18 mouse cellular contexts compared by ENCODE assay signal in the genomic region with DNA sequence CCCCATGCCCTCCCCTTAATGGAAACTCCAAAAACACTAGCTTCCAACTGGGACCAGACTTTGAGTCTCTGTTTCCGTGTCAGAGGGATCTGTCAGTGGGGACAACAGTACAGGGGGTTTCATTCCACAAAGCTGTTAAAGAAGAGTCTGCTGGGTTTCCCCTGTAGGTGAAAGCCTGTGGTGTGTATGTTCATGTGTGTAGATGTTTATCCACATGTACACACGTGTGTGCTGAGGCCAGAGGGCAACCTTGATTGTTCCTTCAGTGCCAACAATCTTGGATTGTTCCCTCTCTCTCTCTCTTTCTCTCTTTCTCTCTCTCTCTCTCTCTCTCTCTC.
DNase-seq lines count a peak whose midpoint lies in the region; ATAC-seq and TF ChIP-seq lines count a peak whose summit lies in the region.
"Had no signal": no experiment of that assay in that cellular context is flagged by ENCODE, and none has a peak within 500 bp of the region (broad histone marks: within the 10 kb centered on the region; RNA-seq: fewer than 3 reads in every experiment).

No protein-coding gene starts in this region.

- no peaks in the 10 kb centered on the region for H3K9me3 ChIP-seq in liver, embryonic 15.5 days (replicated peaks)
- H3K9me3 ChIP-seq in midbrain, embryonic 10.5 days (replicated peaks), result no peaks in the 10 kb centered on the region
- H3K9me3 ChIP-seq: embryonic facial prominence, embryonic 12.5 days; limb, embryonic 15.5 days; midbrain, embryonic 15.5 days had no signal

- H3K79me2 ChIP-seq in heart, adult 2 months (replicated peaks; ENCODE audit: control insufficient read depth, insufficient read depth, low read length), result no peaks in the 10 kb centered on the region

- H3K27me3 ChIP-seq in heart, adult 2 months (ENCODE audit: control insufficient read depth, insufficient read depth, low read length), result no peaks in the 10 kb centered on the region
- no peaks in the 10 kb centered on the region for H3K27me3 ChIP-seq in spleen, adult 2 months (ENCODE audit: control insufficient read depth, insufficient read depth, low read length)
- no peaks in the 10 kb centered on the region for H3K27me3 ChIP-seq in liver, embryonic 15.5 days
- no peaks in the 10 kb centered on the region for H3K27me3 ChIP-seq in midbrain, embryonic 10.5 days (ENCODE audit: low read depth, poor library complexity, severe bottlenecking)
- H3K27me3 ChIP-seq: embryonic facial prominence, embryonic 12.5 days; limb, embryonic 15.5 days; midbrain, embryonic 15.5 days; Patski had no signal

- TF ChIP-seq POLR2A in heart, adult 2 months (IDR thresholded peaks at IDR 0.05; ENCODE audit: insufficient read depth, low read depth, low read length), result no peak
- TF ChIP-seq POLR2A in spleen, adult 2 months (IDR thresholded peaks at IDR 0.05; ENCODE audit: low read depth, low read length), result no peak

- H3K4me1 ChIP-seq in heart, adult 2 months (ENCODE audit: control insufficient read depth, insufficient read depth, low read length), result peaks cover 2% of the 10 kb centered on the region
- peaks cover 35% of the 10 kb centered on the region; the same call in 1 of the 2 replicates for H3K4me1 ChIP-seq in spleen, adult 2 months (ENCODE audit: control insufficient read depth, insufficient read depth, insufficient read length)
- H3K4me1 ChIP-seq in liver, embryonic 15.5 days (replicated peaks), result peaks cover 19% of the 10 kb centered on the region
- peaks cover 12% of the 10 kb centered on the region for H3K4me1 ChIP-seq in midbrain, embryonic 10.5 days

- intact Hi-C loops in heart, adult 2 months (cut with DNase I), result no loop called here

- H3K9ac ChIP-seq in heart, adult 2 months (ENCODE audit: low read depth, low read length), result no peak overlapping the region
- H3K9ac ChIP-seq in liver, embryonic 15.5 days, result no peak overlapping the region
- H3K9ac ChIP-seq: embryonic facial prominence, embryonic 12.5 days; forebrain, postnatal 0 days; limb, embryonic 15.5 days; midbrain, embryonic 15.5 days had no signal

- no peak overlapping the region for H3K4me3 ChIP-seq in heart, adult 2 months
- no peak overlapping the region for H3K4me3 ChIP-seq in spleen, adult 2 months (ENCODE audit: extremely low read depth, insufficient read depth, insufficient read length)
- no peak overlapping the region for H3K4me3 ChIP-seq in liver, embryonic 15.5 days (replicated peaks)
- no peak overlapping the region for H3K4me3 ChIP-seq in midbrain, embryonic 10.5 days
- H3K4me3 ChIP-seq: embryonic facial prominence, embryonic 12.5 days; gastrocnemius, adult 2 months; limb, embryonic 15.5 days; midbrain, embryonic 15.5 days had no signal

- no peak overlapping the region; the same call in none of the 2 replicates for H3K27ac ChIP-seq in heart, adult 2 months
- H3K27ac ChIP-seq in spleen, adult 2 months (ENCODE audit: insufficient read depth, low read length), result peak overlapping the region; percentile 75
- 0 out of 2 replicates have a peak overlapping the region, but pooled peaks have one; percentile 34 for H3K27ac ChIP-seq in liver, embryonic 15.5 days (replicated peaks)
- H3K27ac ChIP-seq in midbrain, embryonic 10.5 days (replicated peaks), result no peak overlapping the region
- H3K27ac ChIP-seq: embryonic facial prominence, embryonic 12.5 days had no signal

- DNase-seq in heart, adult 11 months, result peak; percentile 64
- no peak for DNase-seq in heart, adult 2 months
- no peak for DNase-seq in spleen, adult 2 months (ENCODE audit: low read depth in 1 of 2, low spot score in 2 of 2)
- no peak for DNase-seq in spleen, postnatal 14 days (ENCODE audit: low spot score in 2 of 2)
- no peak for DNase-seq in ovary, adult 18-20 months (ENCODE audit: low spot score)
- no peak for DNase-seq in urinary bladder, postnatal 36 days (ENCODE audit: low spot score in 2 of 2)
- no peak for DNase-seq in midbrain, embryonic 10.5 days (ENCODE audit: low spot score)
- DNase-seq: adrenal gland, postnatal 14 days; cerebellum, adult 8-10 months; gastrocnemius, adult 2 months; thymus, postnatal 4 days had no signal

- H3K36me3 ChIP-seq in heart, adult 2 months (ENCODE audit: control insufficient read depth, insufficient read depth, low read length), result no peaks in the 10 kb centered on the region
- H3K36me3 ChIP-seq in spleen, adult 2 months (ENCODE audit: control insufficient read depth, insufficient read depth, low read length), result no peaks in the 10 kb centered on the region
- no peaks in the 10 kb centered on the region for H3K36me3 ChIP-seq in liver, embryonic 15.5 days (replicated peaks)
- no peaks in the 10 kb centered on the region for H3K36me3 ChIP-seq in midbrain, embryonic 10.5 days
- H3K36me3 ChIP-seq: embryonic facial prominence, embryonic 12.5 days; limb, embryonic 15.5 days; midbrain, embryonic 15.5 days had no signal

- ATAC-seq in liver, embryonic 15.5 days (ENCODE audit: insufficient read depth), result no peak
- ATAC-seq: inflammation-experienced regulatory T-cells, adult 6 months; Patski had no signal

- TF ChIP-seq EP300 in heart, adult 2 months (IDR thresholded peaks at IDR 0.05; ENCODE audit: insufficient read depth, low read depth, low read length), result no peak

- H3K4me2 ChIP-seq in liver, embryonic 15.5 days, result no peak overlapping the region
- H3K4me2 ChIP-seq: embryonic facial prominence, embryonic 12.5 days; limb, embryonic 15.5 days; midbrain, embryonic 15.5 days had no signal

- no peak for TF ChIP-seq CTCF in heart, adult 2 months (IDR thresholded peaks at IDR 0.05)
- TF ChIP-seq CTCF in spleen, adult 2 months (IDR thresholded peaks at IDR 0.05; ENCODE audit: extremely low read depth, insufficient read depth, insufficient read length, insufficient replicate concordance), result no peak

- 76% methylated on average over 2 of the region's 2 CpGs for WGBS in heart, adult 2 months
- 68% methylated on average over 2 of the region's 2 CpGs for WGBS in spleen, adult 2 months
- 48% methylated on average over 2 of the region's 2 CpGs for WGBS in liver, embryonic 15.5 days (ENCODE audit: insufficient replicate concordance)
- 66% methylated on average over 2 of the region's 2 CpGs for WGBS in midbrain, embryonic 10.5 days

Comparison
In these comparisons a context has a peak if more than half of its experiments do, and no peak if none do; other contexts are left out.
1. H3K27ac ChIP-seq: peak in spleen, adult 2 months (single experiment) and liver, embryonic 15.5 days (single experiment); none in heart, adult 2 months (single experiment) and midbrain, embryonic 10.5 days (single experiment).